Mouse (Mus musculus): ENCODE measurements around the gene Olfr477. TPM values are rescaled to one million over a fixed set of nuclear protein-coding genes. Genes with fewer than 3 reads are reported as not detected.
"Not testable (repeated sequence)": the region's sequence is repeated elsewhere in the genome, so short reads cannot be mapped to it uniquely, and the experiment has no call there.

Olfr477 gene
- not detected for total RNA-seq (2021)

- DNase-seq (ENCODE audit: low spot score), result no peak
- intact Hi-C loops (cut with DNase I), result no loop called here
Observed at GRCm38 (mm10) chr7:107986393-107986792, at the start of gene Olfr477. Gene Olfr477, plus strand, starts transcription at chr7:107986693.

GRCm38 (mm10) chr7:107952539-107952938 lies 34.0 kb upstream of the Olfr477 start:
- DNase-seq (ENCODE audit: low spot score); intact Hi-C loops (cut with DNase I): not testable (repeated sequence)

- no peak for DNase-seq (ENCODE audit: low spot score)
- intact Hi-C loops (cut with DNase I), result no loop called here
Observed at GRCm38 (mm10) chr7:107954343-107954742, 32.1 kb upstream of the Olfr477 start, which contains the start of gene Olfr474. Gene Olfr474, plus strand, starts transcription at chr7:107954643.

GRCm38 (mm10) chr7:107964503-107964902 lies 22.0 kb upstream of the Olfr477 start, which contains the start of gene Olfr476:
Gene Olfr476, plus strand, starts transcription at chr7:107964803.
- intact Hi-C loops (cut with DNase I), result no loop called here

GRCm38 (mm10) chr7:108014256-108014655 lies 27.8 kb downstream of the Olfr477 start:
- intact Hi-C loops (cut with DNase I); DNase-seq (ENCODE audit: low spot score): not testable (repeated sequence)

More at GRCm38 (mm10) chr7:107964503-107964902, 22.0 kb upstream of the Olfr477 start, which contains the start of gene Olfr476:
- DNase-seq (ENCODE audit: low spot score), result no peak

- DNase-seq (ENCODE audit: low spot score), result no peak
- intact Hi-C loops (cut with DNase I), result no loop called here
Observed at GRCm38 (mm10) chr7:108033889-108034288, 47.4 kb downstream of the Olfr477 start, which contains the start of gene Olfr478. Gene Olfr478, minus strand, starts transcription at chr7:108033989.

Other genes with a start within 250 kb of the Olfr477 start
- not detected for gene Cyb5r2, start 228.7 kb upstream of the Olfr477 start, total RNA-seq (2021)
- gene Ovch2, start 185.5 kb upstream of the Olfr477 start, total RNA-seq (2021), result not detected
- gene Olfr467, start 174.4 kb upstream of the Olfr477 start, total RNA-seq (2021), result not detected
- not detected for gene Olfr469, start 161.2 kb upstream of the Olfr477 start, total RNA-seq (2021)
- not detected for gene Olfr470, start 139.2 kb upstream of the Olfr477 start, total RNA-seq (2021)
- not detected for gene Olfr472, start 88.8 kb upstream of the Olfr477 start, total RNA-seq (2021)
- not detected for gene Olfr473, start 56.2 kb upstream of the Olfr477 start, total RNA-seq (2021)
- gene Olfr474, start 32.0 kb upstream of the Olfr477 start, total RNA-seq (2021), result not detected
- gene Olfr476, start 21.9 kb upstream of the Olfr477 start, total RNA-seq (2021), result not detected
- gene Olfr478, start 47.3 kb downstream of the Olfr477 start, total RNA-seq (2021), result not detected
- not detected for gene Olfr479, start 64.0 kb downstream of the Olfr477 start, total RNA-seq (2021)
- not detected for gene Olfr480, start 80.7 kb downstream of the Olfr477 start, total RNA-seq (2021)
- not detected for gene Olfr481, start 93.2 kb downstream of the Olfr477 start, total RNA-seq (2021)
- gene Olfr482, start 110.9 kb downstream of the Olfr477 start, total RNA-seq (2021), result under 1 TPM; 0.59 to 0.94 TPM
- not detected for gene Olfr483, start 114.2 kb downstream of the Olfr477 start, total RNA-seq (2021)
- not detected for gene Olfr484, start 140.8 kb downstream of the Olfr477 start, total RNA-seq (2021)
- gene Olfr485, start 173.2 kb downstream of the Olfr477 start, total RNA-seq (2021), result not detected
- gene Olfr486, start 186.0 kb downstream of the Olfr477 start, total RNA-seq (2021), result not detected
- not detected for gene Olfr487, start 227.9 kb downstream of the Olfr477 start, total RNA-seq (2021)

All from heart, postnatal 25 days (tissue).